Mouse (Mus musculus) brain, embryonic 14.5 days (tissue): ENCODE results near the gene Rfesd.

Source experiments
- CTCF ChIP-seq: fragments of 200-500 bp; IDR thresholded peaks from 2 replicates; pipeline ENCODE4 v1.5.1; 2012; ENCODE audit warnings: inconsistent platforms, mild to moderate bottlenecking, moderate library complexity, borderline replicate concordance; ENCODE audit not compliant: insufficient read depth, insufficient read length; ENCODE audit errors: extremely low read depth
- POLR2A ChIP-seq: fragments of 200-500 bp; IDR thresholded peaks from 2 replicates; pipeline ENCODE4 v1.6.1; 2012; ENCODE audit warnings: mild to moderate bottlenecking, inconsistent platforms, borderline replicate concordance; ENCODE audit not compliant: poor library complexity, insufficient read depth, insufficient read length, severe bottlenecking; ENCODE audit errors: extremely low read depth

DNA sequence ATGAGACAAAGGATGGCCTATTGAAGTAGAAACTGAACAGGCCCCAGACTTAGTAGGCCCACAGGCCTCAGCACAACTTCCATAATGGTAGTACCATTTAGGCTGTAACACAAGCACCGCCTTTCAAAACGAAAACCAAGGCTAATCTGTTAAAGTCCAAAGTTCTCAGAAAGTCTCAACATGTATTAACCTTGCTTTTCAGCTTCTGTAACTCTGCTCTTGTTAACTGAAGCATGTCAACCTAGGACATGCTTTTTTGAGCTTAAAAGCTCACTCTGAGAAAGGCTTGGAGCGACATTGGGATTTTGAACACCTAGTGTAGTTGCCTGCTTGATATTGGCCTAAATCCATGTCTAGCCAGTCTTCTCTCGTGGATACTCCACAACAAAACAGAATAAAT lies 41.1 kb upstream of the Rfesd start:
- no peak for TF ChIP-seq POLR2A
- TF ChIP-seq CTCF, result no peak
